Mouse (Mus musculus) hindbrain, embryonic 14.5 days (tissue): ENCODE measurements around the gene Olfr912. TPM values are rescaled to one million over a fixed set of nuclear protein-coding genes. Genes with fewer than 3 reads are reported as not detected.

Experiments
- ATAC-seq: fragments of 200-750 bp; cut with Nextera tagmentation; 2 replicates; pipeline ENCODE4 v1.8.0; 2017; ENCODE audit warnings: moderate number of reproducible peaks, mild to moderate bottlenecking, moderate TSS enrichment, moderate library complexity; ENCODE audit not compliant: low FRiP score
- DNase-seq: peaks from one replicate; pipeline ENCODE4 v3.0.0-alpha.2; 2015; ENCODE audit warnings: low spot score
- H3K27ac ChIP-seq: fragments of 300-500 bp; sonication (generic); 2 replicates; pipeline ENCODE4 v1.5.1; 2014; ENCODE audit warnings: mild to moderate bottlenecking, moderate library complexity
- H3K27me3 ChIP-seq: fragments of 300-500 bp; sonication (generic); 2 replicates; pipeline ENCODE4 v1.6.1; 2014; ENCODE audit warnings: mild to moderate bottlenecking, low read length, mixed read lengths; ENCODE audit not compliant: control insufficient read depth, insufficient read depth
- H3K36me3 ChIP-seq: fragments of 300-500 bp; sonication (generic); replicated peaks from 2 replicates; pipeline ENCODE4 v1.6.1; 2014; ENCODE audit not compliant: control insufficient read depth, insufficient read depth
- H3K4me1 ChIP-seq: fragments of 300-500 bp; sonication (generic); replicated peaks from 2 replicates; pipeline ENCODE4 v1.6.1; 2014; ENCODE audit warnings: antibody characterized with exemption, low read length, mixed read lengths; ENCODE audit not compliant: control insufficient read depth, insufficient read depth
- H3K4me2 ChIP-seq: fragments of 300-500 bp; sonication (generic); replicated peaks from 2 replicates; pipeline ENCODE4 v1.6.1; 2014; ENCODE audit warnings: mild to moderate bottlenecking, moderate library complexity
- H3K4me3 ChIP-seq: fragments of 300-500 bp; sonication (generic); replicated peaks from 2 replicates; pipeline ENCODE4 v1.5.1; 2014; ENCODE audit warnings: mild to moderate bottlenecking, low read length
- H3K9ac ChIP-seq: fragments of 300-500 bp; sonication (generic); 2 replicates; pipeline ENCODE4 v1.6.1; 2014
- H3K9me3 ChIP-seq: fragments of 300-500 bp; sonication (generic); 2 replicates; pipeline ENCODE4 v1.6.1; 2016; ENCODE audit warnings: low read length; ENCODE audit not compliant: control insufficient read depth
- WGBS: fragments of 180-500 bp; shearing (Covaris S2); extraction: QIAGEN DNeasy Blood & Tissue Kit; methylation state at CpG from one replicate; pipeline ENCODE4 v1.1.7; 2014; 5-methylcytosine and 5-hydroxymethylcytosine counted together
- polyA plus RNA-seq: library from polyadenylated mRNA; unstranded; fragments of >200 nt; fragmentation: Nextera tagmentation; extraction: Ambion mirVana; gene quantifications from 2 replicates; pipeline ENCODE4 v1.2.1, GENCODE M21; 2014

Olfr912 gene
- not detected in 2 replicates for polyA plus RNA-seq

- Histone ChIP-seq H3K27ac (no peak within 1 kb of the TSS), H3K9me3 (no peaks in the 10 kb centered on the region), H3K4me3 (no peak within 1 kb of the TSS), H3K4me2 (no peak within 1 kb of the TSS), H3K9ac (no peak within 1 kb of the TSS), H3K27me3 (no peaks in the 10 kb centered on the region), H3K4me1 (no peaks in the 10 kb centered on the region), H3K36me3 (no peaks in the 10 kb centered on the region)
- ATAC-seq (no peak), DNase-seq (no peak)
- 80% methylated on average over 1 of the region's 1 CpGs for WGBS
These were observed at the start of gene Olfr912 for GRCm38 (mm10) chr9:38579878-38580277. TSS of gene Olfr912 (plus strand) at chr9:38580178.

GRCm38 (mm10) chr9:38537549-38537948, 42.4 kb upstream of the Olfr912 start, which contains the start of gene Olfr910:
TSS of gene Olfr910 (plus strand) at chr9:38537849.
- Histone ChIP-seq H3K9ac (no peak within 1 kb of the TSS), H3K27me3 (no peaks in the 10 kb centered on the region), H3K4me1 (no peaks in the 10 kb centered on the region), H3K4me2 (no peak within 1 kb of the TSS), H3K9me3 (no peaks in the 10 kb centered on the region), H3K36me3 (no peaks in the 10 kb centered on the region), H3K27ac (no peak within 1 kb of the TSS), H3K4me3 (no peak within 1 kb of the TSS)
- ATAC-seq (no peak), DNase-seq (no peak)
- 93% methylated on average over 2 of the region's 2 CpGs for WGBS

- H3K9me3 ChIP-seq = no peaks in the 10 kb centered on the region
- no peaks in the 10 kb centered on the region for H3K27me3 ChIP-seq
- H3K27ac ChIP-seq = no peak overlapping the region
- H3K4me1 ChIP-seq = no peaks in the 10 kb centered on the region
- H3K9ac ChIP-seq = no peak overlapping the region
- no peak overlapping the region for H3K4me2 ChIP-seq
- DNase-seq (no peak), ATAC-seq (no peak)
- H3K4me3 ChIP-seq = no peak overlapping the region
- no peaks in the 10 kb centered on the region for H3K36me3 ChIP-seq
- WGBS = 57% methylated on average over 1 of the region's 1 CpGs
These were observed 11.1 kb downstream of the Olfr912 start for GRCm38 (mm10) chr9:38591056-38591455.

- H3K4me1 ChIP-seq = no peaks in the 10 kb centered on the region
- 62% methylated on average over 2 of the region's 2 CpGs for WGBS
- H3K36me3 ChIP-seq = no peaks in the 10 kb centered on the region
- H3K27ac ChIP-seq = no peak within 1 kb of the TSS
- H3K9me3 ChIP-seq = no peaks in the 10 kb centered on the region
- H3K9ac ChIP-seq = no peak within 1 kb of the TSS
- no peaks in the 10 kb centered on the region for H3K27me3 ChIP-seq
- no peak for ATAC-seq
- H3K4me3 ChIP-seq = no peak within 1 kb of the TSS
- no peak within 1 kb of the TSS for H3K4me2 ChIP-seq
- DNase-seq = no peak
These were observed 12.5 kb downstream of the Olfr912 start, which contains the start of gene Olfr913 for GRCm38 (mm10) chr9:38592459-38592858. TSS of gene Olfr913 (plus strand) at chr9:38592759.

DNA sequence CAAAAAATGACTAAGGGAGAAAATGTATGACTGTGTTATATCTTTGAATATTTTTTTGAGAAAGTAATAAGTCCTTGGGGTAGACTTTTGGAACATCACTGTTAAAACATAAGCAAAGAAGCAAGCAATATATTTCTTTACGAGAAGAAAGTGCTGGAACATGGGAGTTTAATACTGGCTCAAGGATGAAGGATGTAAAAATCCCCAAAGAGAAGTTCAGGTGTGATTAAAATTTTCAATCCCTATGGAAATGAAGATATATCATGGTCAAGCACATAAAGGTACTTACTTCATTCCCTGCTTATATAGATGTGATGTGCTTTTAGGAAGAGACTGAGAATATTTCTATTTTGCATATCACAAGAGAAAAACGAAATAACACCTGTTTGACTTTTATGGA, 24.8 kb downstream of the Olfr912 start, which contains the start of gene Olfr914:
Gene Olfr914, plus strand, starts transcription at position 301 of the 400 bp plus-strand sequence.
- DNase-seq (no peak), ATAC-seq (no peak)
- H3K4me2 ChIP-seq = no peak within 1 kb of the TSS
- H3K9me3 ChIP-seq = no peaks in the 10 kb centered on the region
- 80% methylated on average over 2 of the region's 2 CpGs for whole genome bisulfite sequencing
- no peaks in the 10 kb centered on the region for H3K36me3 ChIP-seq
- no peak within 1 kb of the TSS for H3K27ac ChIP-seq
- H3K4me1 ChIP-seq = no peaks in the 10 kb centered on the region
- H3K4me3 ChIP-seq = no peak within 1 kb of the TSS
- no peak within 1 kb of the TSS for H3K9ac ChIP-seq
- no peaks in the 10 kb centered on the region for H3K27me3 ChIP-seq

DNA sequence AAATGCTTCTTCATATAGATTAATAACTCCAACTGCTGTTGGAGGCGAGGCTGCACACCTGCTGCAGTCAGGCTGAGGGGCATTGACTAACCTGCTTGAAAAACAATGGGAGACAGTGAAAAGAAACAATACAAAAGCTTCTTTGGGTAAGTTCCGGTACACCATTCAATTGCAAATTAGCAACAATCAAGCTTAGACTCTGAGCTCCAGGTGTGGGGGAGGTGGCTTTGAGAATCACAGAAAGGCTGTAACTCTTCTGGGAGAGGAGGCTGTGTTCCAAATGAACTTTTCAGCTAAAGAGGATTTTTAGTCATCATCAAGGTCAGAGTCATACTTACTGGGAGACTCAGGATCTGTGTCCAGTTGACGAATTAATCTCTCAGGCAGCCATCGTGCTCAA, 52.4 kb downstream of the Olfr912 start:
- 83% methylated on average over 4 of the region's 4 CpGs for whole genome bisulfite sequencing

More for the DNA sequence above, 52.4 kb downstream of the Olfr912 start:
- Histone ChIP-seq H3K36me3 (no peaks in the 10 kb centered on the region), H3K9me3 (peaks cover 4% of the 10 kb centered on the region; the same call in 1 of the 2 replicates), H3K4me1 (no peaks in the 10 kb centered on the region), H3K27ac (no peak overlapping the region), H3K4me3 (no peak overlapping the region), H3K27me3 (no peaks in the 10 kb centered on the region), H3K9ac (no peak overlapping the region), H3K4me2 (no peak overlapping the region)
- ATAC-seq = no peak
- DNase-seq = no peak

Other genes starting within 250 kb of the Olfr912 start
- not detected in 2 replicates for gene Olfr898, start 231.8 kb upstream of the Olfr912 start, polyA plus RNA-seq
- gene Olfr250, start 213.3 kb upstream of the Olfr912 start, polyA plus RNA-seq = not detected in 2 replicates
- gene Olfr251, start 203.1 kb upstream of the Olfr912 start, polyA plus RNA-seq = not detected in 2 replicates
- gene Olfr147, start 178.5 kb upstream of the Olfr912 start, polyA plus RNA-seq = not detected in 2 replicates
- not detected in 2 replicates for gene Olfr901, start 150.7 kb upstream of the Olfr912 start, polyA plus RNA-seq
- gene Olfr902, start 132.5 kb upstream of the Olfr912 start, polyA plus RNA-seq = not detected in 2 replicates
- gene Olfr904, start 117.0 kb upstream of the Olfr912 start, polyA plus RNA-seq = not detected in 2 replicates
- not detected in 2 replicates for gene Olfr905, start 109.1 kb upstream of the Olfr912 start, polyA plus RNA-seq
- gene Olfr906, start 93.1 kb upstream of the Olfr912 start, polyA plus RNA-seq = not detected in 2 replicates
- gene Olfr907, start 84.4 kb upstream of the Olfr912 start, polyA plus RNA-seq = not detected in 2 replicates
- not detected in 2 replicates for gene Olfr911-ps1, start 58.6 kb upstream of the Olfr912 start, polyA plus RNA-seq
- gene Olfr910, start 42.3 kb upstream of the Olfr912 start, polyA plus RNA-seq = not detected in 2 replicates
- not detected in 2 replicates for gene Olfr913, start 12.6 kb downstream of the Olfr912 start, polyA plus RNA-seq
- not detected in 2 replicates for gene Olfr914, start 24.9 kb downstream of the Olfr912 start, polyA plus RNA-seq
- not detected in 2 replicates for gene Olfr916, start 79.7 kb downstream of the Olfr912 start, polyA plus RNA-seq
- gene Olfr917, start 85.7 kb downstream of the Olfr912 start, polyA plus RNA-seq = not detected in 2 replicates
- not detected in 2 replicates for gene Olfr918, start 94.4 kb downstream of the Olfr912 start, polyA plus RNA-seq
- gene Olfr919, start 123.5 kb downstream of the Olfr912 start, polyA plus RNA-seq = not detected in 2 replicates
- gene Vwa5a, start 138.1 kb downstream of the Olfr912 start, polyA plus RNA-seq = 9.8 and 10.1 TPM in 2 replicates
- gene Olfr920, start 172.1 kb downstream of the Olfr912 start, polyA plus RNA-seq = not detected in 2 replicates
- not detected in 2 replicates for gene Olfr921, start 192.9 kb downstream of the Olfr912 start, polyA plus RNA-seq
- not detected in 2 replicates for gene Olfr922, start 234.4 kb downstream of the Olfr912 start, polyA plus RNA-seq
- gene Olfr923, start 246.4 kb downstream of the Olfr912 start, polyA plus RNA-seq = not detected in 2 replicates